Mouse (Mus musculus) ES-Bruce4 (cell line): ENCODE measurements around the gene Slc16a9. TPM values are rescaled to one million over a fixed set of nuclear protein-coding genes. Genes with fewer than 3 reads are reported as not detected.

Experiments used
- H3K27ac ChIP-seq: 2 replicates; pipeline ENCODE4 v1.5.1; 2012; ENCODE audit warnings: low read length, inconsistent platforms; ENCODE audit not compliant: insufficient read depth
- H3K27me3 ChIP-seq: 2 replicates; pipeline ENCODE4 v1.6.1; 2012; ENCODE audit warnings: mild to moderate bottlenecking, low read length, inconsistent platforms; ENCODE audit not compliant: control insufficient read depth, poor library complexity, insufficient read depth, severe bottlenecking
- H3K36me3 ChIP-seq: 2 replicates; pipeline ENCODE4 v1.6.1; 2012; ENCODE audit warnings: inconsistent platforms, mild to moderate bottlenecking, low read length, moderate library complexity; ENCODE audit not compliant: control insufficient read depth, poor library complexity, insufficient read depth, severe bottlenecking
- H3K4me1 ChIP-seq: one replicate; pipeline ENCODE4 v1.8.1; 2011; ENCODE audit warnings: low read length; ENCODE audit not compliant: control insufficient read depth, insufficient read depth
- H3K4me3 ChIP-seq: 2 replicates; pipeline ENCODE4 v1.5.1; 2011; ENCODE audit warnings: low read depth, mild to moderate bottlenecking, low read length
- H3K9ac ChIP-seq: 2 replicates; pipeline ENCODE4 v1.6.1; 2012; ENCODE audit warnings: low read depth, mild to moderate bottlenecking, inconsistent platforms; ENCODE audit not compliant: poor library complexity, severe bottlenecking
- H3K9me3 ChIP-seq: replicated peaks from 2 replicates; pipeline ENCODE4 v1.6.1; 2012; ENCODE audit warnings: mild to moderate bottlenecking, low read length, inconsistent platforms; ENCODE audit not compliant: control insufficient read depth, poor library complexity, insufficient read depth, severe bottlenecking
- CTCF ChIP-seq: IDR thresholded peaks from one replicate; pipeline ENCODE4 v1.8.1; 2011; ENCODE audit warnings: low read depth, low read length
- EP300 ChIP-seq: IDR thresholded peaks from 2 replicates; pipeline ENCODE4 v1.6.1; 2011; ENCODE audit warnings: low read depth, low read length; ENCODE audit not compliant: insufficient read depth
- POLR2A ChIP-seq: IDR thresholded peaks from one replicate; pipeline ENCODE4 v1.8.1; 2011; ENCODE audit warnings: low read length; ENCODE audit not compliant: insufficient read depth
- polyA plus RNA-seq: library from polyadenylated mRNA; stranded (reverse); fragments of >200 nt; gene quantifications from 2 replicates; pipeline ENCODE4 v1.2.4, GENCODE M21; 2011; ENCODE audit warnings: low read depth; ENCODE audit not compliant: missing spikeins, insufficient read depth, insufficient read length

Slc16a9 gene
- polyA plus RNA-seq, 1 experiment: 5.2 TPM

DNA sequence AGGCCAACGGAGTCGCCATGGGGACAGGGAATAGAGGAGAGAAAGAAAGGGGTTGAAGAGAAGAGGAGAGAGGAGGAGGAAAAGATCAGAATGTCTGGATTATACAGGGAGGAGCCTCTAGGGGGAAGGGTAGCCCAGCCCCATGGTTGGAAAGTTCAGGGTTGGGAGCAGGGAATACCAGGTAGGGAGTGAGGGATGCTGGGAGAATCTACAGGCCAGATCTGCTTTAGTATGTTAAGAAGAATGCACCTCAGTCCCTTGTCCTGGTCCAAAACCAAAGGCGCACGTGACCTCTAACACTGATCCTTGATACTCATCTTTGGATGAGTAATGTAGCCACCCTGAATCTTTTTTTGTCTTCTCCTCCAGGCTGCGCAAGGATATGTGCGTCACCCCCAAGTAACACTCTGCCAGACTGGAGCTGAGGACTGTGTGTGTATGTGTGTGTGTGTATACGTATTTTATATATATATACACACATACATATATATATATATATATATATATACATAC is 45.9 kb upstream of the Slc16a9 start:
- Histone ChIP-seq H3K27ac (no peak overlapping the region), H3K9me3 (no peaks in the 10 kb centered on the region), H3K4me3 (no peak overlapping the region), H3K27me3 (no peaks in the 10 kb centered on the region), H3K36me3 (no peaks in the 10 kb centered on the region), H3K9ac (no peak overlapping the region), H3K4me1 (peaks cover 2% of the 10 kb centered on the region)
- TF ChIP-seq EP300 (no peak), CTCF (no peak), POLR2A (no peak)

DNA sequence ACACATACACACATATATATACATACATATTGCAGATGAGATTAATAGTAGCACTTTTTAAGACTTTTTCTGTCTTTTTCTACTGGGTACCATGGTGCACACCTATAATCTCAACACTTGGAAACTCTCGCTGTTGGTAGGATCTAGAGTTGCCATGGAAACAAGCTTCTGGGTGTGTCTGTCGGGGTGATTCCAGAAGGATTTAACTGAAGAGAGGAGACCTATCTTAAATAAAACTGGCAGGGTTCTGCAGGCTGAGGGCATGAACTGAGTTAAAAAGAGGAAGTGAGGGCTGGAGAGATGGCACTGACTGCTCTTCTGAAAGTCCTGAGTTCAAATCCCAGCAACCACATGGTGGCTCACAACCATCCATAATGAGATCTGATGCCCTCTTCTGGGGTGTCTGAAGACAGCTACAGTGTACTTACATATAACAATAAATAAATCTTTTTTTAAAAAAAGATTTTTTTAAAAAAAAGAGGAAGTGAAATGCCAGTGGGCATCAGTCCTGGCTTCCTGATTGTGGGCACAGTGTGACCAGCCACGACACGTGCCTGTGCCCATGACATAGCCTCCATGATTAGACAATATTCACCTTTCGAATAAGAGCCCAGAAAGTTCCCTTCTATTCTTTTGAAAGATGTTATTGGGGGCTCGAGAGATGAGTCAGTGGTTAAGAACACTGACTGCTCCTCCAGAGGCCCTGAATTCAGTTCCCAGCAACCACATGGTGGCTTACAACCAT is 45.3 kb upstream of the Slc16a9 start:
- no peaks in the 10 kb centered on the region for H3K36me3 ChIP-seq
- no peak overlapping the region for H3K27ac ChIP-seq
- H3K27me3 ChIP-seq: no peaks in the 10 kb centered on the region
- peaks cover 2% of the 10 kb centered on the region for H3K4me1 ChIP-seq
- no peaks in the 10 kb centered on the region for H3K9me3 ChIP-seq
- no peak for TF ChIP-seq EP300
- TF ChIP-seq POLR2A: no peak
- no peak for TF ChIP-seq CTCF
- no peak overlapping the region for H3K9ac ChIP-seq
- no peak overlapping the region for H3K4me3 ChIP-seq

DNA sequence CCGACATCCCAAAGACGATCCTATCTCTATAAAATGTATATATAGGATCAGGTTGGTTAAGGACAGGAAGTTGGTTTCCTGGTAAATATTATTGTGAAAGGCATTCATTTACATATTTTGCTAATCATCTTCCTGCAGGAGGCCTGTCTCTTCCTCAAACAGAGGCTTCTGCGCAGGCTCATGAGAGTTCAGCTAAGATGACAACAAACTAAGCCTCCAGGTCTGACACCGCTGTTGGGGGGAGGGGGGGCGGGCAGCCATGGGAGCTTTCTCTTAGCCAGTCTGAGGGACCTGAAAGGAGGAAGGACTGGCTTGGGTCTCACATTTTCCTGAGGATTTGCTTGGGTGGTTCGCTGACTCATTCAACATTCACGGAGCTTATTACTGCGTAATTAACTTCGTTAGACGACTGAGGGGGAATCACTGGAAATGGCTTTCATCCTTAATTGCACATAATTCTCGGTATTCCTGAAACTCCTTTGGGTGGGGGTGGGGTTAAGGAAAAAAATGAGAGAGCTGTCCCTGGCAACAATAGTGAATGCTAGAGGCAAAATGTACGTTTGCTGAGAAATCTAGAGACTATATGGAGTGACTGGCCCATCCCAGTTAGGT is 43.9 kb upstream of the Slc16a9 start:
- Histone ChIP-seq H3K27me3 (no peaks in the 10 kb centered on the region), H3K4me1 (peaks cover 2% of the 10 kb centered on the region), H3K4me3 (no peak overlapping the region), H3K9ac (no peak overlapping the region), H3K36me3 (no peaks in the 10 kb centered on the region), H3K27ac (no peak overlapping the region), H3K9me3 (no peaks in the 10 kb centered on the region)
- TF ChIP-seq EP300: no peak

DNA sequence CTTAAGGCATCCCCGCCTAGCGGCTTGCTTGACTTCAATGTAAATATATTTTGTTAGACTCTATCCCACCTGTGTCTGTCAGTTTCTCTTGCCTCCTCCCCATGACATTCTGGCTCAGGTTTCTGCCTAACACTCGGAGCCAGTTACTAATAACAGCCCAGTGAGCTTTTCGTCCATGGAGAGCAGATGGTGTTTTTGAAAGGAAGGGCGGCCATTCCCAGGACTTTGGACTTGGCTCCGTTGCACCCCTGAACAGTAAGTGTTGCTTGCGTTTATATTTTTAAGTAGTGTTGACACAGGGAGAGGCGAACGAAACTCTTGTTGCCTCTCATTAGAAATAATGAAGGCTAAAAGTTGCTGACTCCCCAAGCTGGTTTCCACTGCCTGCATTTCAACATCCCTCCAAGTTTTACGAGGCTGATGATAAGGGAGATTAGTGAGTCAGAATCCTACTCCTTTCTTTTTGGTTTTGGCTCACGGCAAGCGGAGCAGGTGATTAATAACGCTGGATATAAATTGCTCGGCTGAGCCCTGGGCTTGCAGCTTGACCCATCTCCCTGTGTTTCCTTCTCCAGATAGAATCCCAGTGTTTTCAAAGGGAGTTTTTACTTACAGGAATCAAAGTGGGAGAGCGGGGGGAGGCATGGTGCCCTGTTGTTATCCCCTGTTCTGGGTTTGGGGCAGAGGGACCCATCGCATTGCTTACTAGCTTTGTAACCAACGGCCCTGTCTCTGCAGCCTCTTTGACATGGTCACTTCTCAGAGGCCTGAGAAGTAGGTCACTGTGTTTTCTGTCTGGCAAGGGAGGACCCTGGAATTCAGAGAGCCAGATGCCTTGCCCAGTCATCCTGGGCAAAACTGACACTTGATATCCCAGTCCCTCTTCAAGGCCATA is 40.1 kb upstream of the Slc16a9 start, which contains the start of gene Mrln:
Gene Mrln, plus strand, starts transcription at position 160 of the 895 bp plus-strand sequence.
- Histone ChIP-seq H3K27ac (no peak within 1 kb of the TSS), H3K4me3 (no peak within 1 kb of the TSS), H3K4me1 (no peaks in the 10 kb centered on the region), H3K36me3 (no peaks in the 10 kb centered on the region), H3K9me3 (no peaks in the 10 kb centered on the region), H3K9ac (no peak within 1 kb of the TSS), H3K27me3 (no peaks in the 10 kb centered on the region)
- no peak for TF ChIP-seq CTCF
- no peak for TF ChIP-seq POLR2A
- no peak for TF ChIP-seq EP300

DNA sequence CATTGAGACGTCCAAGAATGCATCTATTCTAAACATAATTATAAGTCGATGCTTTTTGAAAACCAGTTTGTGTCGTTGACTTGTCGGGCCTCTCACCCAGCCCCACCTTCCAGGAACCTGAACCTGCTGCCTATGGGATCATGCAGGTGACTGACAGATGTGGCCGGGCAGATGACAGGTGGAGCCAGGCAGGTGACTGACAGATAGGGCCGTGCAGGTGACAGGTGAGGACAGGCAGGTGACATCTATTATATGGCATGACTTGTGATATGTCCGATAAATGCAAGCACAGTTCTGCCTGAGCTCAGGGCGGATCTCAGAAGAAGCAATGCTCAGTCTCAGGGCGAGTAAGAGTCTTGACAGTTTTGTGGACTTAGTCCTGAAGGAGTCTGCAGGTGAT is 33.6 kb upstream of the Slc16a9 start:
- no peak overlapping the region for H3K27ac ChIP-seq
- no peaks in the 10 kb centered on the region for H3K27me3 ChIP-seq
- no peaks in the 10 kb centered on the region for H3K4me1 ChIP-seq
- TF ChIP-seq POLR2A (no peak), CTCF (no peak), EP300 (no peak)
- no peak overlapping the region for H3K9ac ChIP-seq
- H3K9me3 ChIP-seq: no peaks in the 10 kb centered on the region
- no peaks in the 10 kb centered on the region for H3K36me3 ChIP-seq
- H3K4me3 ChIP-seq: no peak overlapping the region
